Mouse (Mus musculus) heart, embryonic 16.5 days (tissue): ENCODE data around the gene Ppm1l. TPM values are rescaled to one million over a fixed set of nuclear protein-coding genes. Genes with fewer than 3 reads are reported as not detected.

Experiments used
- ATAC-seq: fragments of 200-750 bp; cut with Nextera tagmentation; replicated peaks from 2 replicates; pipeline ENCODE4 v1.8.0; 2017; ENCODE audit warnings: moderate number of reproducible peaks; ENCODE audit not compliant: insufficient read depth, low FRiP score; ENCODE audit errors: extremely low read depth
- H3K27ac ChIP-seq: fragments of 300-500 bp; sonication (generic); 2 replicates; pipeline ENCODE4 v1.5.1; 2014; ENCODE audit warnings: mild to moderate bottlenecking, low read length, control low read depth, moderate library complexity
- H3K27me3 ChIP-seq: fragments of 300-500 bp; sonication (generic); 2 replicates; pipeline ENCODE4 v1.6.1; 2014; ENCODE audit warnings: low read length, mixed read lengths; ENCODE audit not compliant: control insufficient read depth, insufficient read depth
- H3K36me3 ChIP-seq: fragments of 300-500 bp; sonication (generic); 2 replicates; pipeline ENCODE4 v1.6.1; 2014; ENCODE audit not compliant: control insufficient read depth, insufficient read depth
- H3K4me1 ChIP-seq: fragments of 300-500 bp; sonication (generic); 2 replicates; pipeline ENCODE4 v1.6.1; 2014; ENCODE audit warnings: low read length, mixed read lengths; ENCODE audit not compliant: control insufficient read depth, insufficient read depth
- H3K4me2 ChIP-seq: fragments of 300-500 bp; sonication (generic); 2 replicates; pipeline ENCODE4 v1.6.1; 2014; ENCODE audit warnings: low read depth, mild to moderate bottlenecking, control low read depth, low read length
- H3K4me3 ChIP-seq: fragments of 300-500 bp; sonication (generic); 2 replicates; pipeline ENCODE4 v1.5.1; 2014; ENCODE audit warnings: mild to moderate bottlenecking, control low read depth, low read length
- H3K9ac ChIP-seq: fragments of 300-500 bp; sonication (generic); 2 replicates; pipeline ENCODE4 v1.6.1; 2014; ENCODE audit warnings: low read length, control low read depth
- H3K9me3 ChIP-seq: fragments of 300-500 bp; sonication (generic); replicated peaks from 2 replicates; pipeline ENCODE4 v1.6.1; 2016; ENCODE audit warnings: low read length; ENCODE audit not compliant: control insufficient read depth
- WGBS: fragments of 180-500 bp; shearing (Covaris S2); extraction: QIAGEN DNeasy Blood & Tissue Kit; methylation state at CpG from one replicate; pipeline ENCODE4 v1.1.7; 2014; 5-methylcytosine and 5-hydroxymethylcytosine counted together
- polyA plus RNA-seq: library from polyadenylated mRNA; unstranded; fragments of >200 nt; fragmentation: Nextera tagmentation; extraction: Ambion mirVana; gene quantifications from 2 replicates; pipeline ENCODE4 v1.2.1, GENCODE M21; 2015

The Ppm1l gene
- polyA plus RNA-seq, 1 experiment from 2014 or later = 8.4 TPM

GRCm38 (mm10) chr3:69494233-69495010, 177.8 kb downstream of the Ppm1l start:
- Histone ChIP-seq H3K27me3 (no peaks in the 10 kb centered on the region), H3K27ac (no peak overlapping the region), H3K36me3 (no peaks in the 10 kb centered on the region), H3K4me3 (no peak overlapping the region), H3K9me3 (no peaks in the 10 kb centered on the region), H3K4me1 (peaks cover 3% of the 10 kb centered on the region; the same call in 1 of the 2 replicates), H3K9ac (no peak overlapping the region), H3K4me2 (no peak overlapping the region)
- 66% methylated on average over 4 of the region's 4 CpGs for WGBS
- ATAC-seq = no peak

DNA sequence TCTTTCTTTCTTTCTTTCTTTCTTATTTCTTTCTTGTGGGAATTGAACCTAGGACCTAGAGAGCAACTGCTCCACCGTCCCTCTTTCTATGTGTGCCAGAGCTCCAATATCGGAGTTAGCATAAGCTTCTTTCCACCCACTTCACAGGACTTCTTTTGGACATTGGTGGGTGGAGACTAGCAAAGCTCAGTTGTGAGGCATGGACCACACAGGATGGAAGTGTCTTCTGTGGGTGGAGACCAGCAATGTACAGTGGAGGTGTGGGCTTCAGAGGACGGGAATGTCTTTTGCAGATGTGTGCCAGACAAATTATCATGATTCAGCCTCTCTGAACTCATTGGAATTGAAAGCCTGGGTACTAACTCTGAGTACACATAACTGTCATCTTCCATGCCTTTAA, 180.5 kb downstream of the Ppm1l start:
- no peaks in the 10 kb centered on the region for H3K9me3 ChIP-seq
- no peak overlapping the region for H3K4me3 ChIP-seq
- ATAC-seq = no peak
- 81% methylated on average over 3 of the region's 3 CpGs for WGBS
- H3K36me3 ChIP-seq = no peaks in the 10 kb centered on the region
- no peak overlapping the region for H3K4me2 ChIP-seq
- H3K27me3 ChIP-seq = no peaks in the 10 kb centered on the region
- peaks cover 6% of the 10 kb centered on the region for H3K4me1 ChIP-seq
- no peak overlapping the region for H3K27ac ChIP-seq
- H3K9ac ChIP-seq = no peak overlapping the region

- Histone ChIP-seq H3K9me3 (no peaks in the 10 kb centered on the region), H3K27me3 (no peaks in the 10 kb centered on the region), H3K4me1 (peaks cover 7% of the 10 kb centered on the region), H3K4me2 (no peak overlapping the region), H3K27ac (no peak overlapping the region), H3K36me3 (no peaks in the 10 kb centered on the region), H3K9ac (no peak overlapping the region), H3K4me3 (no peak overlapping the region)
- ATAC-seq = no peak
- 16% methylated on average over 6 of the region's 6 CpGs for WGBS
Observed at GRCm38 (mm10) chr3:69502009-69502408, 185.3 kb downstream of the Ppm1l start.

- 37% methylated on average over 4 of the region's 4 CpGs for WGBS
Observed at GRCm38 (mm10) chr3:69502527-69502926, 185.9 kb downstream of the Ppm1l start.

GRCm38 (mm10) chr3:69505090-69505489, 188.4 kb downstream of the Ppm1l start:
- ATAC-seq = no peak
- Histone ChIP-seq H3K4me3 (no peak overlapping the region), H3K9ac (no peak overlapping the region), H3K4me2 (no peak overlapping the region), H3K27me3 (no peaks in the 10 kb centered on the region), H3K9me3 (no peaks in the 10 kb centered on the region), H3K27ac (no peak overlapping the region), H3K36me3 (no peaks in the 10 kb centered on the region), H3K4me1 (peaks cover 7% of the 10 kb centered on the region)
- WGBS = 80% methylated on average over 7 of the region's 7 CpGs

More at GRCm38 (mm10) chr3:69502527-69502926, 185.9 kb downstream of the Ppm1l start:
- Histone ChIP-seq H3K36me3 (no peaks in the 10 kb centered on the region), H3K9ac (no peak overlapping the region), H3K4me3 (no peak overlapping the region), H3K4me1 (peaks cover 7% of the 10 kb centered on the region), H3K27me3 (no peaks in the 10 kb centered on the region), H3K4me2 (no peak overlapping the region), H3K27ac (no peak overlapping the region), H3K9me3 (no peaks in the 10 kb centered on the region)
- ATAC-seq = no peak

DNA sequence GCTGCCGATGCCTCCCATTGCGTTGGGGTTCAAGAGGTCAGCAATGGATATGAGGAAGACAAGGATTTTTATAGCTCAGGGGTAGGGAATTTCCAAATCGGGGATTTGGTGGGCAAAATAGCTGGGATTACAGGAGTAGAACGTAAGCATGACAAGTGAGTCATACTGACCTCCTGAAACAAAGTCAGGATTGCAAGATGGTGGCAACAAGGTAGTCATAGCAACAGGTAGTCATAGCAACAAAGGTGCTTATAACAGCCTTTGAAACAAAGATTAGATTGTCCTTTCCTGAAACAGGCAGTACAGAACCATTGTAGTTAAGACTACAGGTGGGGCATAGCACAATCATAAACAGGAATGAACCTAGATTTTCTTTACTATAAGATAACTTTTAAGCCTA, 189.7 kb downstream of the Ppm1l start:
- no peak overlapping the region for H3K27ac ChIP-seq
- no peak overlapping the region for H3K4me3 ChIP-seq
- no peak overlapping the region for H3K9ac ChIP-seq
- H3K27me3 ChIP-seq = no peaks in the 10 kb centered on the region
- no peak overlapping the region for H3K4me2 ChIP-seq
- H3K36me3 ChIP-seq = no peaks in the 10 kb centered on the region
- peaks cover 7% of the 10 kb centered on the region for H3K4me1 ChIP-seq
- H3K9me3 ChIP-seq = no peaks in the 10 kb centered on the region
- WGBS = 82% methylated on average over 4 of the region's 4 CpGs
- no peak for ATAC-seq

GRCm38 (mm10) chr3:69509411-69509952, 192.8 kb downstream of the Ppm1l start:
- no peaks in the 10 kb centered on the region for H3K9me3 ChIP-seq
- no peak overlapping the region for H3K27ac ChIP-seq
- no peak overlapping the region for H3K4me3 ChIP-seq
- no peak overlapping the region for H3K4me2 ChIP-seq
- no peaks in the 10 kb centered on the region for H3K27me3 ChIP-seq
- no peak overlapping the region for H3K9ac ChIP-seq
- WGBS = 82% methylated on average over 3 of the region's 3 CpGs
- ATAC-seq = no peak
- H3K36me3 ChIP-seq = no peaks in the 10 kb centered on the region
- H3K4me1 ChIP-seq = no peaks in the 10 kb centered on the region

DNA sequence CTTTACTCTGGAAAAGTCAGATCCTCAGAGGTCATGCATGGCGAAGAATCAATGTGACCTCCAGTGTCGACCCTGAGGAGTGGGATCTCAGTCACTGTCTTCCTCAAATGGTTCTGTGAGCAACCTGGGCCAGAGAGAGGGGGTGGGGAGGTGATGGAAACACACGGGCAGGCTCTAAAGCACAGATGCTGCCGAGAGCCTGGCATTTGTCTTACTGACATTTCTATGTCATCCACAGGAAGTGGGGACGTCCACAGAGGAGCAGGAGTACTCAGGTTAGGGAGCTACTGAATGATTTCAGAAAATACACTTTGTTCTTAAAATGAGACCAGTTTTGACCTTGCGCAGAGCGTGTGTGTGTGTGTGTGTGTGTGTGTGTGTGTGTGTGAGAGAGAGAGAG, 195.2 kb downstream of the Ppm1l start:
- H3K27ac ChIP-seq = no peak overlapping the region
- H3K36me3 ChIP-seq = no peaks in the 10 kb centered on the region
- 31% methylated on average over 7 of the region's 7 CpGs for WGBS
- no peak overlapping the region for H3K9ac ChIP-seq
- H3K4me3 ChIP-seq = no peak overlapping the region
- no peaks in the 10 kb centered on the region for H3K9me3 ChIP-seq
- H3K4me1 ChIP-seq = peaks cover 5% of the 10 kb centered on the region; the same call in 1 of the 2 replicates
- H3K27me3 ChIP-seq = no peaks in the 10 kb centered on the region
- ATAC-seq = no peak
- H3K4me2 ChIP-seq = no peak overlapping the region

- no peak for ATAC-seq
- no peak overlapping the region for H3K27ac ChIP-seq
- H3K27me3 ChIP-seq = no peaks in the 10 kb centered on the region
Observed at GRCm38 (mm10) chr3:69512402-69512801, 195.7 kb downstream of the Ppm1l start.

More at GRCm38 (mm10) chr3:69512402-69512801, 195.7 kb downstream of the Ppm1l start:
- Histone ChIP-seq H3K9me3 (no peaks in the 10 kb centered on the region), H3K9ac (no peak overlapping the region), H3K4me3 (no peak overlapping the region), H3K4me2 (no peak overlapping the region), H3K4me1 (peaks cover 5% of the 10 kb centered on the region; the same call in 1 of the 2 replicates), H3K36me3 (no peaks in the 10 kb centered on the region)
- WGBS = 43% methylated on average over 7 of the region's 7 CpGs
